In genomic region chr6:93087329-93087728, GRCm38 (mm10) we compare ENCODE assay signal across 25 mouse cellular contexts.
A peak's percentile ranks its signal among the peaks of the same experiment; 100 is the strongest.
DNase-seq lines count a peak whose midpoint lies in the region; ATAC-seq and TF ChIP-seq lines count a peak whose summit lies in the region.
"Had no signal": no experiment of that assay in that cellular context is flagged by ENCODE, and none has a peak within 500 bp of the region (broad histone marks: within the 10 kb centered on the region; RNA-seq: fewer than 3 reads in every experiment).

No protein-coding gene starts in this region.

- no peaks in the 10 kb centered on the region for H3K9me3 ChIP-seq in kidney, embryonic 16.5 days (ENCODE audit: low read length)
- H3K9me3 ChIP-seq: forebrain, embryonic 10.5 days; heart, embryonic 12.5 days; hindbrain, embryonic 12.5 days; limb, embryonic 13.5 days; liver, embryonic 13.5 days; midbrain, embryonic 15.5 days; neural tube, embryonic 15.5 days had no signal

- ATAC-seq in kidney, embryonic 16.5 days (ENCODE audit: low FRiP score, low TSS enrichment) = no peak
- ATAC-seq: CD4-positive, CD25-positive, alpha-beta regulatory T cell, adult 4 months; forebrain, postnatal 0 days; midbrain, embryonic 15.5 days; Patski had no signal

- WGBS in kidney, embryonic 16.5 days = 86% methylated on average over 2 of the region's 2 CpGs

- intact Hi-C loops in left cerebral cortex, postnatal 4 days (cut with DNase I) = no loop called here
- intact Hi-C loops in left cerebral cortex, adult 2 months (cut with DNase I) = no loop called here

- no peak overlapping the region for H3K27ac ChIP-seq in kidney, embryonic 16.5 days (ENCODE audit: low read length)
- H3K27ac ChIP-seq in left cerebral cortex, adult 2 months = no peak overlapping the region
- H3K27ac ChIP-seq: forebrain, embryonic 10.5 days; gastrocnemius, adult 2 months; hindbrain, embryonic 12.5 days; layer of hippocampus, adult 2 months; limb, embryonic 13.5 days; liver, embryonic 13.5 days; midbrain, embryonic 15.5 days; neural tube, embryonic 15.5 days had no signal

- H3K4me1 ChIP-seq in kidney, embryonic 16.5 days (ENCODE audit: insufficient read depth, low read length) = no peaks in the 10 kb centered on the region
- H3K4me1 ChIP-seq: heart, embryonic 12.5 days; hindbrain, embryonic 12.5 days; limb, embryonic 13.5 days; liver, embryonic 13.5 days; midbrain, embryonic 15.5 days; neural tube, embryonic 15.5 days had no signal

- DNase-seq in adrenal gland, postnatal 14 days = peak; percentile 26
- no peak for DNase-seq in adrenal gland, adult 8-10 months
- DNase-seq in kidney, adult 18-20 months = peak; percentile 63
- DNase-seq in left cerebral cortex, postnatal 4 days = peak; percentile 21
- no peak for DNase-seq in left cerebral cortex, adult 2 months (ENCODE audit: extremely low spot score in 1 of 2, low spot score in 2 of 2)
- peak; percentile 7 for DNase-seq in skeletal muscle tissue, adult 2 months (ENCODE audit: low read depth, low spot score)
- DNase-seq: adrenal gland, postnatal 25 days; forebrain, postnatal 0 days; gastrocnemius, adult 2 months; heart, postnatal 14 days; liver, embryonic 13.5 days; lung, embryonic 14.5 days; lung, postnatal 36 days; thymus, postnatal 25 days had no signal

- H3K27me3 ChIP-seq in kidney, embryonic 16.5 days (ENCODE audit: insufficient read depth, low read length) = no peaks in the 10 kb centered on the region
- H3K27me3 ChIP-seq: heart, embryonic 12.5 days; hindbrain, embryonic 12.5 days; limb, embryonic 13.5 days; liver, embryonic 13.5 days; midbrain, embryonic 15.5 days; neural tube, embryonic 15.5 days; Patski had no signal

- TF ChIP-seq CTCF in left cerebral cortex, adult 2 months (IDR thresholded peaks at IDR 0.05) = no peak

- no peak overlapping the region for H3K9ac ChIP-seq in kidney, embryonic 16.5 days (replicated peaks; ENCODE audit: low read length)
- H3K9ac ChIP-seq: forebrain, postnatal 0 days; heart, embryonic 12.5 days; hindbrain, embryonic 12.5 days; limb, embryonic 13.5 days; liver, embryonic 13.5 days; lung, embryonic 14.5 days; midbrain, embryonic 15.5 days; neural tube, embryonic 15.5 days had no signal

- H3K4me2 ChIP-seq in kidney, embryonic 16.5 days (replicated peaks; ENCODE audit: low read depth, low read length) = no peak overlapping the region
- H3K4me2 ChIP-seq: heart, embryonic 12.5 days; hindbrain, embryonic 12.5 days; limb, embryonic 13.5 days; liver, embryonic 13.5 days; lung, embryonic 14.5 days; midbrain, embryonic 15.5 days; neural tube, embryonic 15.5 days had no signal

- no peak overlapping the region for H3K4me3 ChIP-seq in kidney, embryonic 16.5 days (ENCODE audit: low read length)
- H3K4me3 ChIP-seq in left cerebral cortex, adult 2 months = no peak overlapping the region
- H3K4me3 ChIP-seq: forebrain, embryonic 10.5 days; gastrocnemius, adult 2 months; heart, embryonic 12.5 days; hindbrain, embryonic 12.5 days; layer of hippocampus, adult 2 months; limb, embryonic 13.5 days; liver, embryonic 13.5 days; midbrain, embryonic 15.5 days; myocyte; neural tube, embryonic 15.5 days had no signal

- no peaks in the 10 kb centered on the region for H3K36me3 ChIP-seq in kidney, embryonic 16.5 days (ENCODE audit: insufficient read depth, low read length)
- H3K36me3 ChIP-seq: forebrain, embryonic 10.5 days; heart, embryonic 12.5 days; hindbrain, embryonic 12.5 days; limb, embryonic 13.5 days; liver, embryonic 13.5 days; midbrain, embryonic 15.5 days; neural tube, embryonic 15.5 days had no signal

Comparison
In these comparisons a context has a peak if more than half of its experiments do, and no peak if none do; other contexts are left out.
1. DNase-seq: peak in adrenal gland, postnatal 14 days (single experiment), kidney, adult 18-20 months (single experiment), left cerebral cortex, postnatal 4 days (single experiment) and skeletal muscle tissue, adult 2 months (single experiment); none in adrenal gland, adult 8-10 months (single experiment) and left cerebral cortex, adult 2 months (0 of 2).